Mouse (Mus musculus): ENCODE measurements around the gene Ptgis.

The Ptgis gene

GRCm38 (mm10) chr2:167198660-167199427 lies 41.6 kb downstream of the Ptgis start:
- intact Hi-C loops (cut with DNase I) = no loop called here

GRCm38 (mm10) chr2:167193361-167193760 lies 47.0 kb downstream of the Ptgis start:
- intact Hi-C loops (cut with DNase I) = loop anchor here (5.0 kb wide), 1 partner anchor 81 kb away; no protein-coding TSS in a partner anchor

GRCm38 (mm10) chr2:167190076-167190399 lies 50.4 kb downstream of the Ptgis start, which contains the start of gene Kcnb1:
Gene Kcnb1 (minus strand): TSS chr2:167190155.
- intact Hi-C loops (cut with DNase I) = loop anchor here (5.0 kb wide), 1 partner anchor 78 kb away; no protein-coding TSS in a partner anchor

- intact Hi-C loops (cut with DNase I) = loop anchor here (5.0 kb wide), 1 partner anchor 77 kb away; no protein-coding TSS in a partner anchor
Measured at GRCm38 (mm10) chr2:167189291-167190075, 50.9 kb downstream of the Ptgis start.

- intact Hi-C loops (cut with DNase I) = no loop called here
Measured at GRCm38 (mm10) chr2:167188315-167189207, 51.8 kb downstream of the Ptgis start.

- intact Hi-C loops (cut with DNase I) = no loop called here
Measured at GRCm38 (mm10) chr2:167187119-167187518, 53.3 kb downstream of the Ptgis start.

GRCm38 (mm10) chr2:167186544-167186943 lies 53.9 kb downstream of the Ptgis start:
- intact Hi-C loops (cut with DNase I) = no loop called here

- intact Hi-C loops (cut with DNase I) = no loop called here
Measured at GRCm38 (mm10) chr2:167186003-167186402, 54.4 kb downstream of the Ptgis start.

GRCm38 (mm10) chr2:167185432-167185831 lies 55.0 kb downstream of the Ptgis start:
- intact Hi-C loops (cut with DNase I) = no loop called here

GRCm38 (mm10) chr2:167181662-167182389 lies 58.6 kb downstream of the Ptgis start:
- intact Hi-C loops (cut with DNase I) = no loop called here

- intact Hi-C loops (cut with DNase I) = no loop called here
Measured at GRCm38 (mm10) chr2:167181096-167181495, 59.3 kb downstream of the Ptgis start.

GRCm38 (mm10) chr2:167179301-167179700 lies 61.1 kb downstream of the Ptgis start:
- intact Hi-C loops (cut with DNase I) = no loop called here

GRCm38 (mm10) chr2:167177231-167177641 lies 63.2 kb downstream of the Ptgis start:
- intact Hi-C loops (cut with DNase I) = no loop called here

- intact Hi-C loops (cut with DNase I) = no loop called here
Measured at GRCm38 (mm10) chr2:167175284-167175683, 65.1 kb downstream of the Ptgis start.

GRCm38 (mm10) chr2:167173051-167173875 lies 67.1 kb downstream of the Ptgis start:
- intact Hi-C loops (cut with DNase I) = no loop called here

GRCm38 (mm10) chr2:167167515-167168212 lies 72.7 kb downstream of the Ptgis start:
- intact Hi-C loops (cut with DNase I) = no loop called here

GRCm38 (mm10) chr2:167163600-167163999 lies 76.8 kb downstream of the Ptgis start:
- intact Hi-C loops (cut with DNase I) = no loop called here

GRCm38 (mm10) chr2:167163134-167163533 lies 77.3 kb downstream of the Ptgis start:
- intact Hi-C loops (cut with DNase I) = no loop called here

- intact Hi-C loops (cut with DNase I) = no loop called here
Measured at GRCm38 (mm10) chr2:167162516-167163021, 77.8 kb downstream of the Ptgis start.

Measured in adrenal gland (tissue).